Comparison of ENCODE assay signal across 12 mouse cellular contexts in the genomic region with DNA sequence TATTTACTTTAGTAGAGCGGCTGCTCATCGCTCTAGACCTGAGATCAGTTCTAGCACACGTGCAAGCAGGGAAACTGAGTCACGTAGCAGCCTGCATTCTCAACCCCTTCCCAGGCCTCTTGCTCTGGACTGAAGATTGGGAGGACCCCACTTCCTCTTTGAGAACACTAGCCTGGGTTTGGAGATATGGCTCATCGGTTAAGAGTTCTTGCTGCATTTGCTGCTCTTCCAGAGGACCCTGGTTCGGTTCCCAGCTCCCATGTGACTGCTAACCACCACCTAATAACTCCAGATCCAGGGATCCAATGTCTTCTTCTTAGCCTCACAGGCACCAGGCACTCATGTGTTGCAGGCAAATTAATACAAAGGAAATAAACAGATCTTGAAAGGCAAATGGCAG.
"Had no signal": no experiment of that assay in that cellular context is flagged by ENCODE, and none has a peak within 500 bp of the region (broad histone marks: within the 10 kb centered on the region; RNA-seq: fewer than 3 reads in every experiment).

No protein-coding gene starts in this region.

- H3K9ac ChIP-seq: limb, embryonic 12.5 days; midbrain, embryonic 13.5 days; neural tube, embryonic 12.5 days had no signal

- H3K4me3 ChIP-seq: layer of hippocampus, adult 2 months; limb, embryonic 12.5 days; midbrain, embryonic 13.5 days; myocyte; neural tube, embryonic 12.5 days had no signal

- DNase-seq: kidney, adult 8-10 months; kidney, postnatal 4 days; lung, adult 2 months; right cerebral cortex, postnatal 4 days; spleen, adult 18-20 months had no signal

- H3K27ac ChIP-seq: layer of hippocampus, adult 2 months; midbrain, embryonic 13.5 days; neural tube, embryonic 12.5 days had no signal

- H3K27me3 ChIP-seq: limb, embryonic 12.5 days; midbrain, embryonic 13.5 days; neural tube, embryonic 12.5 days had no signal

- H3K9me3 ChIP-seq: limb, embryonic 12.5 days; midbrain, embryonic 13.5 days; neural tube, embryonic 12.5 days had no signal

- H3K4me2 ChIP-seq: limb, embryonic 12.5 days; midbrain, embryonic 13.5 days; neural tube, embryonic 12.5 days had no signal

- ATAC-seq: intestine, postnatal 0 days; lung, postnatal 0 days; midbrain, embryonic 13.5 days had no signal

- H3K36me3 ChIP-seq: limb, embryonic 12.5 days; midbrain, embryonic 13.5 days; neural tube, embryonic 12.5 days had no signal
